Mouse (Mus musculus): ENCODE results near the gene Palm3. TPM values are rescaled to one million over a fixed set of nuclear protein-coding genes. Genes with fewer than 3 reads are reported as not detected.

The Palm3 gene
- total RNA-seq, 2 experiments from 2014 or later: not detected

Other genes starting within 250 kb of the Palm3 start
- gene Adgrl1, start 121.4 kb upstream of the Palm3 start, total RNA-seq (2015; ENCODE audit: low replicate concordance): 0.58 and 1.7 TPM in 2 replicates
- gene Adgrl1, start 121.4 kb upstream of the Palm3 start, total RNA-seq (2017; ENCODE audit: low replicate concordance): 0.09 and 0.14 TPM in 2 replicates
- not detected in 2 replicates for gene Gm10644, start 66.3 kb upstream of the Palm3 start, total RNA-seq (2015; ENCODE audit: low replicate concordance)
- gene Gm10644, start 66.3 kb upstream of the Palm3 start, total RNA-seq (2017; ENCODE audit: low replicate concordance): not detected in 2 replicates
- gene Asf1b, start 66.0 kb upstream of the Palm3 start, total RNA-seq (2015; ENCODE audit: low replicate concordance): 23.1 and 32.4 TPM in 2 replicates
- 26.2 and 32.8 TPM in 2 replicates for gene Asf1b, start 66.0 kb upstream of the Palm3 start, total RNA-seq (2017; ENCODE audit: low replicate concordance)
- 7.5 and 9.8 TPM in 2 replicates for gene Prkaca, start 48.5 kb upstream of the Palm3 start, total RNA-seq (2015; ENCODE audit: low replicate concordance)
- gene Prkaca, start 48.5 kb upstream of the Palm3 start, total RNA-seq (2017; ENCODE audit: low replicate concordance): 6.7 and 7.1 TPM in 2 replicates
- gene Samd1, start 23.8 kb upstream of the Palm3 start, total RNA-seq (2015; ENCODE audit: low replicate concordance): 14.8 and 33.2 TPM in 2 replicates
- 32.5 and 36.0 TPM in 2 replicates for gene Samd1, start 23.8 kb upstream of the Palm3 start, total RNA-seq (2017; ENCODE audit: low replicate concordance)
- 1.3 TPM in 1 of 2 replicates, not detected in the other for gene 1700067K01Rik, start 20.0 kb upstream of the Palm3 start, total RNA-seq (2015; ENCODE audit: low replicate concordance)
- 0.51 and 2.6 TPM in 2 replicates for gene 1700067K01Rik, start 20.0 kb upstream of the Palm3 start, total RNA-seq (2017; ENCODE audit: low replicate concordance)
- not detected in 2 replicates for gene 2210011C24Rik, start 9.3 kb upstream of the Palm3 start, total RNA-seq (2015; ENCODE audit: low replicate concordance)
- gene 2210011C24Rik, start 9.3 kb upstream of the Palm3 start, total RNA-seq (2017; ENCODE audit: low replicate concordance): not detected in 2 replicates
- gene Il27ra, start 21.1 kb downstream of the Palm3 start, total RNA-seq (2015; ENCODE audit: low replicate concordance): 0.63 and 0.96 TPM in 2 replicates
- gene Il27ra, start 21.1 kb downstream of the Palm3 start, total RNA-seq (2017; ENCODE audit: low replicate concordance): 0.17 TPM in 1 of 2 replicates, not detected in the other
- gene Rln3, start 23.5 kb downstream of the Palm3 start, total RNA-seq (2015; ENCODE audit: low replicate concordance): not detected in 2 replicates
- gene Rln3, start 23.5 kb downstream of the Palm3 start, total RNA-seq (2017; ENCODE audit: low replicate concordance): not detected in 2 replicates
- not detected in 2 replicates for gene Gm10643, start 43.7 kb downstream of the Palm3 start, total RNA-seq (2015; ENCODE audit: low replicate concordance)
- gene Gm10643, start 43.7 kb downstream of the Palm3 start, total RNA-seq (2017; ENCODE audit: low replicate concordance): not detected in 2 replicates
- 2.1 and 3.1 TPM in 2 replicates for gene Rfx1, start 45.4 kb downstream of the Palm3 start, total RNA-seq (2015; ENCODE audit: low replicate concordance)
- gene Rfx1, start 45.4 kb downstream of the Palm3 start, total RNA-seq (2017; ENCODE audit: low replicate concordance): 1.4 and 3.5 TPM in 2 replicates
- 0.19 and 4.0 TPM in 2 replicates for gene Dcaf15, start 83.3 kb downstream of the Palm3 start, total RNA-seq (2015; ENCODE audit: low replicate concordance)
- 1.9 and 2.9 TPM in 2 replicates for gene Dcaf15, start 83.3 kb downstream of the Palm3 start, total RNA-seq (2017; ENCODE audit: low replicate concordance)
- gene Podnl1, start 104.5 kb downstream of the Palm3 start, total RNA-seq (2015; ENCODE audit: low replicate concordance): not detected in 2 replicates
- not detected in 2 replicates for gene Podnl1, start 104.5 kb downstream of the Palm3 start, total RNA-seq (2017; ENCODE audit: low replicate concordance)
- 4.2 and 7.3 TPM in 2 replicates for gene Cc2d1a, start 126.5 kb downstream of the Palm3 start, total RNA-seq (2015; ENCODE audit: low replicate concordance)
- 0.60 and 2.5 TPM in 2 replicates for gene Cc2d1a, start 126.5 kb downstream of the Palm3 start, total RNA-seq (2017; ENCODE audit: low replicate concordance)
- gene 4930432K21Rik, start 126.6 kb downstream of the Palm3 start, total RNA-seq (2015; ENCODE audit: low replicate concordance): not detected in 2 replicates
- 0.43 TPM in 1 of 2 replicates, not detected in the other for gene 4930432K21Rik, start 126.6 kb downstream of the Palm3 start, total RNA-seq (2017; ENCODE audit: low replicate concordance)
- gene Nanos3, start 163.7 kb downstream of the Palm3 start, total RNA-seq (2015; ENCODE audit: low replicate concordance): not detected in 2 replicates
- gene Nanos3, start 163.7 kb downstream of the Palm3 start, total RNA-seq (2017; ENCODE audit: low replicate concordance): not detected in 2 replicates
- 3.1 and 3.5 TPM in 2 replicates for gene Zswim4, start 215.6 kb downstream of the Palm3 start, total RNA-seq (2015; ENCODE audit: low replicate concordance)
- gene Zswim4, start 215.6 kb downstream of the Palm3 start, total RNA-seq (2017; ENCODE audit: low replicate concordance): 6.3 and 7.4 TPM in 2 replicates
- 53.7 and 79.2 TPM in 2 replicates for gene D8Ertd738e, start 228.2 kb downstream of the Palm3 start, total RNA-seq (2015; ENCODE audit: low replicate concordance)
- 25.5 and 34.4 TPM in 2 replicates for gene D8Ertd738e, start 228.2 kb downstream of the Palm3 start, total RNA-seq (2017; ENCODE audit: low replicate concordance)
- 2.3 and 2.5 TPM in 2 replicates for gene Mri1, start 235.9 kb downstream of the Palm3 start, total RNA-seq (2015; ENCODE audit: low replicate concordance)
- 1.8 and 4.7 TPM in 2 replicates for gene Mri1, start 235.9 kb downstream of the Palm3 start, total RNA-seq (2017; ENCODE audit: low replicate concordance)
- 4.0 and 22.1 TPM in 2 replicates for gene Ccdc130, start 248.9 kb downstream of the Palm3 start, total RNA-seq (2015; ENCODE audit: low replicate concordance)
- 3.3 and 3.5 TPM in 2 replicates for gene Ccdc130, start 248.9 kb downstream of the Palm3 start, total RNA-seq (2017; ENCODE audit: low replicate concordance)